Mouse (Mus musculus): ENCODE measurements around the gene Sec14l1. TPM values are rescaled to one million over a fixed set of nuclear protein-coding genes. Genes with fewer than 3 reads are reported as not detected.
"Not testable (repeated sequence)": the region's sequence is repeated elsewhere in the genome, so short reads cannot be mapped to it uniquely, and the experiment has no call there.

The Sec14l1 gene
- polyA plus RNA-seq (2014; fragmentation: Nextera tagmentation; extraction: Ambion mirVana), result 41.6 and 44.2 TPM in 2 replicates

GRCm38 (mm10) chr11:117114592-117115345 lies at the start of gene Sec14l1:
Gene Sec14l1, plus strand, starts transcription at chr11:117115168.
- Histone ChIP-seq H3K4me2 (ENCODE audit: low read depth, low read length) (peak within 1 kb of the TSS; percentile 67), H3K27ac (ENCODE audit: low read depth, low read length) (peak within 1 kb of the TSS; percentile 96), H3K4me1 (ENCODE audit: control insufficient read depth, insufficient read depth, low read length) (peaks cover 31% of the 10 kb centered on the region), H3K27me3 (ENCODE audit: control insufficient read depth, insufficient read depth, low read length) (peaks cover 3% of the 10 kb centered on the region; the same call in 1 of the 2 replicates), H3K9ac (replicated peaks; ENCODE audit: low read depth, low read length) (peak within 1 kb of the TSS; percentile 79), H3K4me3 (ENCODE audit: low read depth, low read length) (peak within 1 kb of the TSS; percentile 88), H3K9me3 (ENCODE audit: control insufficient read depth, low read length) (no peaks in the 10 kb centered on the region), H3K36me3 (ENCODE audit: control insufficient read depth, insufficient read depth, low read length) (0 out of 2 replicates have a peak, but pooled peaks cover 2% of the 10 kb centered on the region)
- under 1% methylated on average over 52 of the region's 67 CpGs for WGBS
- peak; percentile 95 for ATAC-seq (ENCODE audit: low read depth)

- not testable (repeated sequence) for H3K9ac ChIP-seq (replicated peaks; ENCODE audit: low read depth, low read length); H3K4me3 ChIP-seq (ENCODE audit: low read depth, low read length); H3K4me2 ChIP-seq (ENCODE audit: low read depth, low read length); H3K27ac ChIP-seq (ENCODE audit: low read depth, low read length); ATAC-seq (ENCODE audit: low read depth); H3K36me3 ChIP-seq (ENCODE audit: control insufficient read depth, insufficient read depth, low read length); H3K9me3 ChIP-seq (ENCODE audit: control insufficient read depth, low read length); H3K27me3 ChIP-seq (ENCODE audit: control insufficient read depth, insufficient read depth, low read length); H3K4me1 ChIP-seq (ENCODE audit: control insufficient read depth, insufficient read depth, low read length)
- WGBS, result 82% methylated on average over 5 of the region's 5 CpGs
Observed at GRCm38 (mm10) chr11:117065602-117066001, 49.4 kb upstream of the Sec14l1 start.

- H3K4me3 ChIP-seq (ENCODE audit: low read depth, low read length), result no peak overlapping the region
Observed at GRCm38 (mm10) chr11:117066738-117067137, 48.2 kb upstream of the Sec14l1 start.

GRCm38 (mm10) chr11:117068332-117068731 lies 46.6 kb upstream of the Sec14l1 start:
- H3K4me3 ChIP-seq (ENCODE audit: low read depth, low read length), result no peak overlapping the region
- H3K27ac ChIP-seq (ENCODE audit: low read depth, low read length), result no peak overlapping the region
- no peaks in the 10 kb centered on the region for H3K4me1 ChIP-seq (ENCODE audit: control insufficient read depth, insufficient read depth, low read length)
- H3K36me3 ChIP-seq (ENCODE audit: control insufficient read depth, insufficient read depth, low read length), result no peaks in the 10 kb centered on the region
- 86% methylated on average over 1 of the region's 1 CpGs for WGBS
- H3K27me3 ChIP-seq (ENCODE audit: control insufficient read depth, insufficient read depth, low read length), result no peaks in the 10 kb centered on the region
- H3K9ac ChIP-seq (replicated peaks; ENCODE audit: low read depth, low read length), result no peak overlapping the region
- no peak overlapping the region for H3K4me2 ChIP-seq (ENCODE audit: low read depth, low read length)
- H3K9me3 ChIP-seq (ENCODE audit: control insufficient read depth, low read length), result no peaks in the 10 kb centered on the region
- ATAC-seq (ENCODE audit: low read depth), result no peak

More at GRCm38 (mm10) chr11:117066738-117067137, 48.2 kb upstream of the Sec14l1 start:
- Histone ChIP-seq H3K27ac (ENCODE audit: low read depth, low read length) (no peak overlapping the region), H3K9ac (replicated peaks; ENCODE audit: low read depth, low read length) (no peak overlapping the region), H3K9me3 (ENCODE audit: control insufficient read depth, low read length) (no peaks in the 10 kb centered on the region), H3K4me1 (ENCODE audit: control insufficient read depth, insufficient read depth, low read length) (no peaks in the 10 kb centered on the region), H3K4me2 (ENCODE audit: low read depth, low read length) (no peak overlapping the region), H3K27me3 (ENCODE audit: control insufficient read depth, insufficient read depth, low read length) (no peaks in the 10 kb centered on the region), H3K36me3 (ENCODE audit: control insufficient read depth, insufficient read depth, low read length) (no peaks in the 10 kb centered on the region)
- 75% methylated on average over 5 of the region's 5 CpGs for WGBS
- ATAC-seq (ENCODE audit: low read depth), result no peak

DNA sequence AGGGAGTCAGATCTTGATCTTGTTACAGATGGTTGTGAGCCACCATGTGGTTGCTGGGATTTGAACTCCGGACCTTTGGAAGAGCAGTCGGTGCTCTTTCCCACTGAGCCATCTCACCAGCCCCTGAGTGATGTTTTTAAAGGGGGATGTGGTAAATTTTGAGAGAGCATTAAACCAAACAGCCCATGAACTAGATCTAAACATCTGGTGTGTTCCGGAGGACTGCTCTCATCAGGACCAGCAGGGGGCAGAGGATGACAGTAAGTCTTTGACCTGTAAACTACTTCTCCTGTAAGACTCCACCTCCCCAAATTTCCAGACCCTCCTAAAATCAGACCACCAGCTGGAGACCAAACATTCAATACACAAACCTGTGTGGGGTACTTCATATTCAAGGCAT lies 45.9 kb upstream of the Sec14l1 start:
- Histone ChIP-seq H3K27me3 (ENCODE audit: control insufficient read depth, insufficient read depth, low read length) (no peaks in the 10 kb centered on the region), H3K27ac (ENCODE audit: low read depth, low read length) (no peak overlapping the region), H3K4me2 (ENCODE audit: low read depth, low read length) (no peak overlapping the region), H3K9me3 (ENCODE audit: control insufficient read depth, low read length) (no peaks in the 10 kb centered on the region), H3K36me3 (ENCODE audit: control insufficient read depth, insufficient read depth, low read length) (no peaks in the 10 kb centered on the region), H3K9ac (replicated peaks; ENCODE audit: low read depth, low read length) (no peak overlapping the region), H3K4me3 (ENCODE audit: low read depth, low read length) (no peak overlapping the region), H3K4me1 (ENCODE audit: control insufficient read depth, insufficient read depth, low read length) (no peaks in the 10 kb centered on the region)
- 74% methylated on average over 3 of the region's 3 CpGs for WGBS
- ATAC-seq (ENCODE audit: low read depth), result no peak

DNA sequence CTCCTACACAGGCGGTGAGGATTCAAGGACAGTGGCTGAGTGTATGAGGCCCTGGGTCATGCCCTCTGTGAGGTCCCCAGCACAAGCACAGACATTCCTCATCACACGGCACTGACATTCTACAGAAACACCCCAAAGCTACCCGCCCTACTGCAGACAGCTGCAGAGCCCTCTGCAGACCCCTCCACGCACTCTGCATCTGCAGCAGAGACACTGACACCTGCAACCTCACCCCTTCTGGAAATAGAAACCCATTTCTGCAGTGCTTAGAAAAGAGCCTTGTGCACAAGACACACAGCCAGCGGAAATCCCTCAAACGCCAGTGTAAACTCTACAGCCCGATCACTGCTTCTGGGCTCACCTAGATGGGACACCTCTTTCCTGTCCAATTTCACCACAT lies 44.3 kb upstream of the Sec14l1 start:
- Histone ChIP-seq H3K9me3 (ENCODE audit: control insufficient read depth, low read length) (no peaks in the 10 kb centered on the region), H3K27ac (ENCODE audit: low read depth, low read length) (no peak overlapping the region), H3K4me1 (ENCODE audit: control insufficient read depth, insufficient read depth, low read length) (no peaks in the 10 kb centered on the region), H3K4me2 (ENCODE audit: low read depth, low read length) (no peak overlapping the region), H3K36me3 (ENCODE audit: control insufficient read depth, insufficient read depth, low read length) (no peaks in the 10 kb centered on the region), H3K4me3 (ENCODE audit: low read depth, low read length) (no peak overlapping the region), H3K9ac (replicated peaks; ENCODE audit: low read depth, low read length) (no peak overlapping the region), H3K27me3 (ENCODE audit: control insufficient read depth, insufficient read depth, low read length) (no peaks in the 10 kb centered on the region)
- ATAC-seq (ENCODE audit: low read depth), result no peak
- WGBS, result 86% methylated on average over 7 of the region's 7 CpGs

GRCm38 (mm10) chr11:117072128-117072527 lies 42.8 kb upstream of the Sec14l1 start:
- no peak overlapping the region for H3K9ac ChIP-seq (replicated peaks; ENCODE audit: low read depth, low read length)
- peaks cover 2% of the 10 kb centered on the region for H3K4me1 ChIP-seq (ENCODE audit: control insufficient read depth, insufficient read depth, low read length)
- H3K27me3 ChIP-seq (ENCODE audit: control insufficient read depth, insufficient read depth, low read length), result no peaks in the 10 kb centered on the region
- no peaks in the 10 kb centered on the region for H3K36me3 ChIP-seq (ENCODE audit: control insufficient read depth, insufficient read depth, low read length)
- ATAC-seq (ENCODE audit: low read depth), result peak; percentile 44; the same call in 1 of the 2 replicates
- H3K4me2 ChIP-seq (ENCODE audit: low read depth, low read length), result no peak overlapping the region
- H3K9me3 ChIP-seq (ENCODE audit: control insufficient read depth, low read length), result no peaks in the 10 kb centered on the region
- H3K27ac ChIP-seq (ENCODE audit: low read depth, low read length), result no peak overlapping the region
- 2% methylated on average over 13 of the region's 13 CpGs for WGBS
- H3K4me3 ChIP-seq (ENCODE audit: low read depth, low read length), result no peak overlapping the region

DNA sequence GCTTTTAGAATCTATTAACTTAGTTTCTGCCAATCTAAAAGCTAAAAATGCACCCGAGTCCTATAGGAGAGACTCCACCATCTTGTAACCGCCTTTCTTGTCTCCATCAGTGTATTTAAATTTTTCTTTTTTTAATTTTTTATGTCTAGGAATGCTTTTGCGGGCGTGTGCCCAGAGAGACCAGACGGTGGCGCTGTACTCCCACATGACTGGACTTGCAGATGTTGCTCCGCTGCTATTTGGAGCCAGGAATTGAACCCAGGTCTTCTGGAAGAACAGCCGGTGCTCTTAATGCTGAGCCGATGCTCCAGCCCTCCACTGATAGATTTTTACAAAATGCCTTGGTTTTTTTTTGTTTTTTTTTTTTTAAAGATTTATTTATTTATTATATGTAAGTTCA lies 41.5 kb upstream of the Sec14l1 start:
- no peak overlapping the region for H3K4me3 ChIP-seq (ENCODE audit: low read depth, low read length)
- H3K9me3 ChIP-seq (ENCODE audit: control insufficient read depth, low read length), result no peaks in the 10 kb centered on the region
- WGBS, result 96% methylated on average over 9 of the region's 9 CpGs
- no peaks in the 10 kb centered on the region for H3K27me3 ChIP-seq (ENCODE audit: control insufficient read depth, insufficient read depth, low read length)
- ATAC-seq (ENCODE audit: low read depth), result no peak
- H3K36me3 ChIP-seq (ENCODE audit: control insufficient read depth, insufficient read depth, low read length), result peaks cover 2% of the 10 kb centered on the region; the same call in 1 of the 2 replicates
- no peak overlapping the region for H3K27ac ChIP-seq (ENCODE audit: low read depth, low read length)
- peaks cover 11% of the 10 kb centered on the region for H3K4me1 ChIP-seq (ENCODE audit: control insufficient read depth, insufficient read depth, low read length)
- H3K4me2 ChIP-seq (ENCODE audit: low read depth, low read length), result no peak overlapping the region
- no peak overlapping the region for H3K9ac ChIP-seq (replicated peaks; ENCODE audit: low read depth, low read length)

- under 1% methylated on average over 54 of the region's 54 CpGs for WGBS
- Histone ChIP-seq H3K9me3 (ENCODE audit: control insufficient read depth, low read length) (no peaks in the 10 kb centered on the region), H3K36me3 (ENCODE audit: control insufficient read depth, insufficient read depth, low read length) (peaks cover 23% of the 10 kb centered on the region), H3K27ac (ENCODE audit: low read depth, low read length) (peak overlapping the region; percentile 62), H3K4me3 (ENCODE audit: low read depth, low read length) (peak overlapping the region; percentile 50), H3K9ac (replicated peaks; ENCODE audit: low read depth, low read length) (peak overlapping the region; percentile 56), H3K4me2 (ENCODE audit: low read depth, low read length) (peak overlapping the region; percentile 95), H3K4me1 (ENCODE audit: control insufficient read depth, insufficient read depth, low read length) (peaks cover 18% of the 10 kb centered on the region), H3K27me3 (ENCODE audit: control insufficient read depth, insufficient read depth, low read length) (no peaks in the 10 kb centered on the region)
- ATAC-seq (ENCODE audit: low read depth), result peak; percentile 78; the same call in 1 of the 2 replicates
Observed at GRCm38 (mm10) chr11:117076576-117077196, 38.3 kb upstream of the Sec14l1 start.

All from neural tube, embryonic 14.5 days (tissue).